Mouse (Mus musculus) thymus, adult 2 months (tissue): ENCODE results near the gene Fam178b. TPM values are rescaled to one million over a fixed set of nuclear protein-coding genes. Genes with fewer than 3 reads are reported as not detected.

Experiments used
- DNase-seq: peaks from one replicate; pipeline ENCODE4 v3.0.0; 2021
- H3K27ac ChIP-seq: fragments of 200-500 bp; 2 replicates; pipeline ENCODE4 v1.5.1; 2012; ENCODE audit warnings: low read length, control low read depth; ENCODE audit not compliant: control insufficient read depth, insufficient read depth
- H3K27me3 ChIP-seq: fragments of 200-500 bp; 2 replicates; pipeline ENCODE4 v1.6.1; 2012; ENCODE audit warnings: mild to moderate bottlenecking, low read length, moderate library complexity, mixed read lengths; ENCODE audit not compliant: control insufficient read depth, insufficient read depth
- H3K36me3 ChIP-seq: fragments of 200-500 bp; 2 replicates; pipeline ENCODE4 v1.6.1; 2012; ENCODE audit warnings: mild to moderate bottlenecking, low read length, moderate library complexity; ENCODE audit not compliant: control insufficient read depth, insufficient read depth
- H3K4me1 ChIP-seq: fragments of 200-500 bp; replicated peaks from 2 replicates; pipeline ENCODE4 v1.6.1; 2012; ENCODE audit warnings: low read length; ENCODE audit not compliant: control insufficient read depth, insufficient read depth
- H3K4me3 ChIP-seq: fragments of 200-500 bp; 2 replicates; pipeline ENCODE4 v1.5.1; 2012; ENCODE audit warnings: mild to moderate bottlenecking, low read length, control low read depth, moderate library complexity; ENCODE audit not compliant: control insufficient read depth, insufficient read depth
- CTCF ChIP-seq: fragments of 200-500 bp; IDR thresholded peaks from 2 replicates; pipeline ENCODE4 v1.5.1; 2012; ENCODE audit warnings: mild to moderate bottlenecking, control low read depth, low read length, moderate library complexity, borderline replicate concordance; ENCODE audit not compliant: control insufficient read depth, poor library complexity, insufficient read depth; ENCODE audit errors: extremely low read depth
- POLR2A ChIP-seq: fragments of 200-500 bp; IDR thresholded peaks from 2 replicates; pipeline ENCODE4 v1.6.1; 2012; ENCODE audit warnings: mild to moderate bottlenecking, low read length, control low read depth, moderate library complexity; ENCODE audit not compliant: control insufficient read depth, poor library complexity, insufficient read depth; ENCODE audit errors: extremely low read depth
- WGBS: fragments of 180-500 bp; shearing (Covaris S2); methylation state at CpG from one replicate; pipeline ENCODE4 v1.1.7; 2018; 5-methylcytosine and 5-hydroxymethylcytosine counted together
- polyA plus RNA-seq: library from polyadenylated mRNA; depleted of rRNA; stranded (reverse); fragments of >200 nt; gene quantifications from 2 replicates; pipeline ENCODE4 v1.2.3, GENCODE M21; 2012

Gene Fam178b
- polyA plus RNA-seq, 1 experiment = 1.9 TPM

DNA sequence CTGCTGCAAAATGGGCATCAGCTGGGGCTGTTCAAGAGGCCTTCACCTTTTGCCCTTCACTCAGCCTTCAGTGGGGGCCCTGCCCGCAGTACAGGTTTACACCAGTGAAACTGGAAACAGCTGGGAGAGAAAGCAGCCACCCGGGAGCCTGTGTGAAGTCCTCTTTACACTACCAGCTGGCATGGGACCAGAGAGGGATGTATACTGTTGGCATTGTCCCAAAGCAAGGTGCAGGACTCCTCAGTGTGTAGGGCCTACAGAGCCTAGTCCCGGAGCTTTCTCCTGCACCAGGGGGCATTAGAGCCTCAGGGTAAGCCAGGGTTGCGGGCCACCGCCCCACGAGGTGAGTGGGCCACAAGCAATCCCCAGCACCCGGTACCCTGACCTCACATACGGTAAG lies 152.5 kb downstream of the Fam178b start:
- Histone ChIP-seq H3K4me3 (no peak overlapping the region), H3K27ac (no peak overlapping the region), H3K36me3 (peaks cover 5% of the 10 kb centered on the region; the same call in 1 of the 2 replicates), H3K4me1 (peaks cover 10% of the 10 kb centered on the region), H3K27me3 (no peaks in the 10 kb centered on the region)
- WGBS = 91% methylated on average over 8 of the region's 8 CpGs
- TF ChIP-seq CTCF = no peak
- TF ChIP-seq POLR2A = no peak
- DNase-seq = no peak

GRCm38 (mm10) chr1:36529875-36530274 lies 153.1 kb downstream of the Fam178b start:
- WGBS = over 99% methylated on average over 4 of the region's 4 CpGs
- H3K27me3 ChIP-seq = no peaks in the 10 kb centered on the region
- H3K4me1 ChIP-seq = peaks cover 8% of the 10 kb centered on the region
- DNase-seq = no peak
- H3K27ac ChIP-seq = no peak overlapping the region
- H3K36me3 ChIP-seq = peaks cover 11% of the 10 kb centered on the region; the same call in 1 of the 2 replicates
- no peak for TF ChIP-seq CTCF
- TF ChIP-seq POLR2A = no peak
- H3K4me3 ChIP-seq = no peak overlapping the region

DNA sequence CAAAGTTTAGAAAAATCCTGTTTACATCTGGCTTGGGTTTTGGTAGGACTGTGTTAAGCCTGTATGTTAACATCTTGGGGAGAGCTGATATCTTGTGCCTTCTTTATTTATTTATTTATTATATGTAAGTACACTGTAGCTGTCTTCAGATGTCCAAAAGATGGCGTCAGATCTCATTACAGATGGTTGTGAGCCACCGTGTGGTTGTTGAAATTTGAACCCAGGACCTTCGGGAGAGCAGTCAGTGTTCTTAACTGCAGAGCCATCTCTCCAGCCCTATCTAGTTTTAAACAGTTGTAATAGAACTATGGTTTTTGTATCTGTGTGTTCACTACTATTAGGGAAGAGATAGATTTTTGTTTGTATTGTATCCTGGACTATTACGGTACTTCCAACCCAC lies 153.7 kb downstream of the Fam178b start:
- TF ChIP-seq POLR2A (no peak), CTCF (no peak)
- 99% methylated on average over 4 of the region's 4 CpGs for WGBS
- no peaks in the 10 kb centered on the region for H3K27me3 ChIP-seq
- H3K27ac ChIP-seq = no peak overlapping the region
- peaks cover 14% of the 10 kb centered on the region; the same call in 1 of the 2 replicates for H3K36me3 ChIP-seq
- no peak overlapping the region for H3K4me3 ChIP-seq
- peaks cover 2% of the 10 kb centered on the region for H3K4me1 ChIP-seq
- no peak for DNase-seq

DNA sequence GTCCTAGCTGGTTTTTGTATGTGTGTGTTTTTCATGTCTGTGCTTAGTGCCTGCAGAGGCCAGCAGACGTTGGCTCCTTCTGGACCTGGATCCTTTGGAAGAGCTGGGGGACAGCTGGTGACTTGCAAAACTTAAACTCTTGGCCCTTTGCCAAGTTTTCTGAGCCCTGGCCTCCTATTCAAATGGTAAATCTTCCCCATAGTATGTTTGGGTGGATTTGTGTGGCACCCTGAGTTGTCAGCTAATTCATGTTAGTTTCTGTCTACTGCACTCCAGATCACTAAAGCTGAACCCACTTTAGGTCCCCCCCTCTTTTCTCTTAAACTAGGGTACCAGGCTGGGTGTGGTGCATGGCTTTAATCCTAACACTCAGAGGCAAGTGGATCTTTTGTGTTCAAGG lies 154.6 kb downstream of the Fam178b start:
- WGBS = 88% methylated on average over 1 of the region's 1 CpGs
- no peak for TF ChIP-seq CTCF
- TF ChIP-seq POLR2A = no peak

GRCm38 (mm10) chr1:36526903-36527302 lies 156.1 kb downstream of the Fam178b start:
- TF ChIP-seq POLR2A = no peak
- no peak for TF ChIP-seq CTCF
- Histone ChIP-seq H3K27me3 (no peaks in the 10 kb centered on the region), H3K27ac (no peak overlapping the region), H3K4me3 (no peak overlapping the region), H3K4me1 (no peaks in the 10 kb centered on the region), H3K36me3 (peaks cover 28% of the 10 kb centered on the region; the same call in 1 of the 2 replicates)
- DNase-seq = no peak
- WGBS = 98% methylated on average over 10 of the region's 10 CpGs

More for the DNA sequence above, 154.6 kb downstream of the Fam178b start:
- H3K4me1 ChIP-seq = no peaks in the 10 kb centered on the region
- no peak overlapping the region for H3K27ac ChIP-seq
- DNase-seq = no peak
- H3K36me3 ChIP-seq = peaks cover 23% of the 10 kb centered on the region; the same call in 1 of the 2 replicates
- H3K4me3 ChIP-seq = no peak overlapping the region
- no peaks in the 10 kb centered on the region for H3K27me3 ChIP-seq

DNA sequence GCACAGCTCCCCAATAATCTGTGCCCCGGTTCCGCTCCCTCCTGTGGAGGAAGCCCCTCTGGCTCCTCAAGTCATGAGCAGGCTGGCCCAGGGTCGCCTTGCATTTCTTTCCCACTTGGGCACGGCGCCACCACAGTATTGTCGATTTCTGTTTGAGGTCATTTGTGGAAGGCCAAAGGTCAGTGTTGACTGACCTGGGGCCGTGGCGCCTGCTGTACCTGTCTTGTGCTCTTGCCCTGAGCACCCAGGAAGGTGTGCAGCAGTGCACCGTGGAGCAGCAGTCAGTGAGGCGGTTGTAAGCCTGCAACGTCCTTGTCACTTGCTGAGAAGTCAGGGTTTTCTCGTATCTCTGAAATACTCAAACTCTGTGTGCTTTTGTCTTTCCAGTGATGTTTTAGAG lies 157.2 kb downstream of the Fam178b start:
- H3K27ac ChIP-seq = no peak overlapping the region
- H3K4me1 ChIP-seq = no peaks in the 10 kb centered on the region
- H3K36me3 ChIP-seq = peaks cover 38% of the 10 kb centered on the region
- TF ChIP-seq CTCF (no peak), POLR2A (no peak)
- 95% methylated on average over 12 of the region's 12 CpGs for WGBS
- no peak for DNase-seq
- no peak overlapping the region for H3K4me3 ChIP-seq
- H3K27me3 ChIP-seq = no peaks in the 10 kb centered on the region

GRCm38 (mm10) chr1:36524058-36524457 lies 158.9 kb downstream of the Fam178b start:
- no peak for DNase-seq
- no peak overlapping the region for H3K27ac ChIP-seq
- WGBS = over 99% methylated on average over 5 of the region's 5 CpGs
- peaks cover 52% of the 10 kb centered on the region for H3K36me3 ChIP-seq
- TF ChIP-seq CTCF (no peak), POLR2A (no peak)
- no peaks in the 10 kb centered on the region for H3K4me1 ChIP-seq
- H3K4me3 ChIP-seq = no peak overlapping the region
- H3K27me3 ChIP-seq = no peaks in the 10 kb centered on the region
